Mouse (Mus musculus) thymus, adult 2 months (tissue): Measurements from ENCODE around the gene Btf3. TPM values are rescaled to one million over a fixed set of nuclear protein-coding genes. Genes with fewer than 3 reads are reported as not detected.

ENCODE experiments used
- DNase-seq: peaks from one replicate; pipeline ENCODE4 v3.0.0; 2021
- H3K27ac ChIP-seq: fragments of 200-500 bp; 2 replicates; pipeline ENCODE4 v1.5.1; 2012; ENCODE audit warnings: low read length, control low read depth; ENCODE audit not compliant: control insufficient read depth, insufficient read depth
- H3K27me3 ChIP-seq: fragments of 200-500 bp; 2 replicates; pipeline ENCODE4 v1.6.1; 2012; ENCODE audit warnings: mild to moderate bottlenecking, low read length, moderate library complexity, mixed read lengths; ENCODE audit not compliant: control insufficient read depth, insufficient read depth
- H3K36me3 ChIP-seq: fragments of 200-500 bp; 2 replicates; pipeline ENCODE4 v1.6.1; 2012; ENCODE audit warnings: mild to moderate bottlenecking, low read length, moderate library complexity; ENCODE audit not compliant: control insufficient read depth, insufficient read depth
- H3K4me1 ChIP-seq: fragments of 200-500 bp; replicated peaks from 2 replicates; pipeline ENCODE4 v1.6.1; 2012; ENCODE audit warnings: low read length; ENCODE audit not compliant: control insufficient read depth, insufficient read depth
- H3K4me3 ChIP-seq: fragments of 200-500 bp; 2 replicates; pipeline ENCODE4 v1.5.1; 2012; ENCODE audit warnings: mild to moderate bottlenecking, low read length, control low read depth, moderate library complexity; ENCODE audit not compliant: control insufficient read depth, insufficient read depth
- CTCF ChIP-seq: fragments of 200-500 bp; IDR thresholded peaks from 2 replicates; pipeline ENCODE4 v1.5.1; 2012; ENCODE audit warnings: mild to moderate bottlenecking, control low read depth, low read length, moderate library complexity, borderline replicate concordance; ENCODE audit not compliant: control insufficient read depth, poor library complexity, insufficient read depth; ENCODE audit errors: extremely low read depth
- POLR2A ChIP-seq: fragments of 200-500 bp; IDR thresholded peaks from 2 replicates; pipeline ENCODE4 v1.6.1; 2012; ENCODE audit warnings: mild to moderate bottlenecking, low read length, control low read depth, moderate library complexity; ENCODE audit not compliant: control insufficient read depth, poor library complexity, insufficient read depth; ENCODE audit errors: extremely low read depth
- WGBS: fragments of 180-500 bp; shearing (Covaris S2); methylation state at CpG from one replicate; pipeline ENCODE4 v1.1.7; 2018; 5-methylcytosine and 5-hydroxymethylcytosine counted together
- polyA plus RNA-seq: library from polyadenylated mRNA; depleted of rRNA; stranded (reverse); fragments of >200 nt; gene quantifications from 2 replicates; pipeline ENCODE4 v1.2.3, GENCODE M21; 2012; rRNA removed

The Btf3 gene
- polyA plus RNA-seq, 1 experiment, result 200 TPM

GRCm38 (mm10) chr13:98274023-98274422 is 42.8 kb downstream of the Btf3 start:
- Histone ChIP-seq H3K27ac (no peak overlapping the region), H3K27me3 (no peaks in the 10 kb centered on the region), H3K4me1 (no peaks in the 10 kb centered on the region), H3K36me3 (peaks cover 31% of the 10 kb centered on the region), H3K4me3 (no peak overlapping the region)
- DNase-seq, result no peak
- WGBS, result 87% methylated on average over 9 of the region's 9 CpGs
- TF ChIP-seq POLR2A, result no peak
- TF ChIP-seq CTCF, result no peak

DNA sequence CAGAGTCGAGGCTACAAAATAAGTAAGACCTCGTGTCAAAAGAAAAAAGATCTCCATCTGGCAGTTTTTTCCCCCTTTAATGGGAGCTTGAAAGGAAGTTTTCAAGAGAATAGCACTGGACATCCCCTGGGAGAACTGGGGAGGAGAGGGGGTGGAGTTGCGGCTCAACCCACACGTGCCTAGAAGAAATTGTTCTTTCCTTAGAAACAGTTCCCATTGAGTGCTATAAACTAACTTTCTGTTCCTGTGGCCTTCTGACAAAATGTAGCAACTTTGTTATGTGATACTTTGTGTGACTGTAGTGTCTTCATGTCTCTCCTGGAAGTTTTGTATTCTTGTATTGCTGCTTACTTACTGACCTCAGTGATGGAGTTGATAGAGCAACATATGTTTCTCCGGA is 52.7 kb downstream of the Btf3 start:
- WGBS, result 53% methylated on average over 5 of the region's 5 CpGs
- Histone ChIP-seq H3K4me1 (peaks cover 7% of the 10 kb centered on the region; the same call in 1 of the 2 replicates), H3K4me3 (no peak overlapping the region), H3K27me3 (no peaks in the 10 kb centered on the region), H3K27ac (no peak overlapping the region), H3K36me3 (peaks cover 8% of the 10 kb centered on the region; the same call in 1 of the 2 replicates)
- no peak for DNase-seq
- TF ChIP-seq POLR2A (no peak), CTCF (no peak)

GRCm38 (mm10) chr13:98263458-98263987 is 53.3 kb downstream of the Btf3 start:
- Histone ChIP-seq H3K4me3 (peak overlapping the region; percentile 99), H3K4me1 (peaks cover 7% of the 10 kb centered on the region; the same call in 1 of the 2 replicates), H3K36me3 (peaks cover 13% of the 10 kb centered on the region; the same call in 1 of the 2 replicates), H3K27me3 (no peaks in the 10 kb centered on the region), H3K27ac (no peak overlapping the region)
- WGBS, result 1% methylated on average over 16 of the region's 16 CpGs
- no peak for TF ChIP-seq POLR2A
- TF ChIP-seq CTCF, result no peak
- no peak for DNase-seq

GRCm38 (mm10) chr13:98262636-98263457 is 54.0 kb downstream of the Btf3 start, which contains the start of the genes Utp15 and Ankra2:
Utp15 (minus strand) TSS chr13:98263041.
Ankra2 (plus strand) TSS chr13:98263074.
- Histone ChIP-seq H3K4me1 (peaks cover 7% of the 10 kb centered on the region; the same call in 1 of the 2 replicates), H3K4me3 (peak within 1 kb of the TSS; percentile 99), H3K27me3 (no peaks in the 10 kb centered on the region), H3K36me3 (peaks cover 16% of the 10 kb centered on the region; the same call in 1 of the 2 replicates), H3K27ac (no peak within 1 kb of the TSS)
- TF ChIP-seq POLR2A (peak; percentile 76), CTCF (no peak)
- DNase-seq, result peak; percentile 95
- WGBS, result under 1% methylated on average over 71 of the region's 71 CpGs

Other genes with a start within 250 kb of the Btf3 start
- gene Arhgef28, start 110.6 kb downstream of the Btf3 start, polyA plus RNA-seq, result 1.7 and 2.0 TPM in 2 replicates
- gene Utp15, start 54.0 kb downstream of the Btf3 start, polyA plus RNA-seq, result 11.3 and 12.9 TPM in 2 replicates
- 15.3 and 18.9 TPM in 2 replicates for gene Ankra2, start 53.9 kb downstream of the Btf3 start, polyA plus RNA-seq
- 0.34 TPM in 1 of 2 replicates, not detected in the other for gene Gm21976, start 37.1 kb downstream of the Btf3 start, polyA plus RNA-seq
- gene Foxd1, start 37.2 kb upstream of the Btf3 start, polyA plus RNA-seq, result 0.03 TPM in 2 replicates
- 1.2 and 2.4 TPM in 2 replicates for gene Gm10320, start 175.0 kb upstream of the Btf3 start, polyA plus RNA-seq